19 mouse cellular contexts compared by ENCODE assay signal in genomic region chr11:61839182-61839581, GRCm38 (mm10).
"Had no signal": no experiment of that assay in that cellular context is flagged by ENCODE, and none has a peak within 500 bp of the region (broad histone marks: within the 10 kb centered on the region; RNA-seq: fewer than 3 reads in every experiment).

No protein-coding gene starts in this region.

- ATAC-seq: midbrain, embryonic 13.5 days; midbrain, embryonic 15.5 days had no signal

- H3K9me3 ChIP-seq: midbrain, embryonic 10.5 days; midbrain, embryonic 13.5 days; midbrain, embryonic 15.5 days; neural tube, embryonic 13.5 days; neural tube, embryonic 15.5 days had no signal

- H3K27me3 ChIP-seq: midbrain, embryonic 13.5 days; midbrain, embryonic 15.5 days; neural tube, embryonic 13.5 days; neural tube, embryonic 15.5 days had no signal

- H3K27ac ChIP-seq: liver, embryonic 14.5 days; midbrain, embryonic 10.5 days; midbrain, embryonic 13.5 days; midbrain, embryonic 15.5 days; neural tube, embryonic 13.5 days; neural tube, embryonic 15.5 days had no signal

- H3K4me1 ChIP-seq: midbrain, embryonic 10.5 days; midbrain, embryonic 13.5 days; midbrain, embryonic 15.5 days; neural tube, embryonic 13.5 days; neural tube, embryonic 15.5 days had no signal

- DNase-seq: lung, adult 18-20 months; lung, embryonic 14.5 days; lung, postnatal 10 days; lung, postnatal 4 days; retina, postnatal 1 day; right cerebral cortex, adult 18-20 months; right cerebral cortex, postnatal 25 days; right cerebral cortex, postnatal 4 days; spleen, adult 18-20 months; thymus, adult 18-20 months; thymus, postnatal 14 days; thymus, postnatal 36 days had no signal

- H3K9ac ChIP-seq: liver, embryonic 14.5 days; lung, embryonic 14.5 days; midbrain, embryonic 13.5 days; midbrain, embryonic 15.5 days; neural tube, embryonic 13.5 days; neural tube, embryonic 15.5 days had no signal

- H3K4me3 ChIP-seq: midbrain, embryonic 10.5 days; midbrain, embryonic 13.5 days; midbrain, embryonic 15.5 days; myocyte; neural tube, embryonic 13.5 days; neural tube, embryonic 15.5 days had no signal
